Mouse (Mus musculus) adrenal gland, postnatal 25 days (tissue): Measurements from ENCODE around the gene Lrrc51. TPM values are rescaled to one million over a fixed set of nuclear protein-coding genes. Genes with fewer than 3 reads are reported as not detected.

Experiments used
- DNase-seq: peaks from one replicate; pipeline ENCODE4 v3.0.0; 2021; ENCODE audit warnings: mixed read lengths
- microRNA-seq, 2 experiments: library from miRNA; unstranded; fragments of <30 nt; microRNA quantifications; one replicate each; pipeline ENCODE4 v1.2.0; 2021
- total RNA-seq: library from RNA; stranded (reverse); gene quantifications from 2 replicates; pipeline ENCODE4 v1.2.3, GENCODE M21; 2021

The Lrrc51 gene
- total RNA-seq, 1 experiment from 2014 or later, result 13.3 TPM

GRCm38 (mm10) chr7:101882413-101883154, 51.1 kb downstream of the Lrrc51 start:
- DNase-seq, result no peak

- DNase-seq, result no peak
Measured at GRCm38 (mm10) chr7:101880855-101881254, 52.8 kb downstream of the Lrrc51 start.

- no peak for DNase-seq
Measured at GRCm38 (mm10) chr7:101875978-101876377, 57.7 kb downstream of the Lrrc51 start.

- no peak for DNase-seq
Measured at GRCm38 (mm10) chr7:101871296-101871695, 62.4 kb downstream of the Lrrc51 start.

GRCm38 (mm10) chr7:101870629-101871028, 63.1 kb downstream of the Lrrc51 start, which contains the start of gene Folr1:
Gene Folr1 (minus strand): TSS chr7:101870788.
- no peak for DNase-seq

- DNase-seq, result no peak
Measured at GRCm38 (mm10) chr7:101869163-101869500, 64.6 kb downstream of the Lrrc51 start.

GRCm38 (mm10) chr7:101868241-101869162, 65.2 kb downstream of the Lrrc51 start:
- no peak for DNase-seq

- DNase-seq, result no peak
Measured at GRCm38 (mm10) chr7:101867482-101867881, 66.2 kb downstream of the Lrrc51 start.

- no peak for DNase-seq
Measured at GRCm38 (mm10) chr7:101866491-101867265, 67.0 kb downstream of the Lrrc51 start.

- DNase-seq, result no peak
Measured at GRCm38 (mm10) chr7:101863415-101863814, 70.3 kb downstream of the Lrrc51 start, which contains the start of gene Anapc15. Gene Anapc15 (plus strand): TSS chr7:101863715.

Small RNA genes lying within 50 kb of the gene (microRNA-seq; reads per million reads assigned to microRNA genes)
- gene Gm22655, result 0 reads per million in 2 experiments

Other genes with a start within 250 kb of the Lrrc51 start
- 17.1 and 33.0 TPM in 2 replicates for gene Phox2a, start 115.6 kb downstream of the Lrrc51 start, total RNA-seq
- 101 and 110 TPM in 2 replicates for gene Inppl1, start 95.7 kb downstream of the Lrrc51 start, total RNA-seq
- gene Folr2, start 76.7 kb downstream of the Lrrc51 start, total RNA-seq, result 1.5 TPM in 1 of 2 replicates, not detected in the other
- gene Anapc15, start 70.2 kb downstream of the Lrrc51 start, total RNA-seq, result 26.7 and 41.7 TPM in 2 replicates
- 6.8 and 7.9 TPM in 2 replicates for gene Folr1, start 63.1 kb downstream of the Lrrc51 start, total RNA-seq
- 99.9 and 103 TPM in 2 replicates for gene Lamtor1, start 28.0 kb downstream of the Lrrc51 start, total RNA-seq
- gene Tomt, start 27.5 kb downstream of the Lrrc51 start, total RNA-seq, result not detected in 2 replicates
- gene Numa1, start 216 bp upstream of the Lrrc51 start, total RNA-seq, result 168 and 210 TPM in 2 replicates
- gene Il18bp, start 84.8 kb upstream of the Lrrc51 start, total RNA-seq, result 7.4 and 8.9 TPM in 2 replicates
- gene Rnf121, start 131.6 kb upstream of the Lrrc51 start, total RNA-seq, result 28.5 and 34.7 TPM in 2 replicates
- gene Xndc1, start 131.6 kb upstream of the Lrrc51 start, total RNA-seq, result 18.0 and 19.9 TPM in 2 replicates
- gene Xntrpc, start 131.8 kb upstream of the Lrrc51 start, total RNA-seq, result 0.33 and 1.9 TPM in 2 replicates
- 0.67 TPM in 1 of 2 replicates, not detected in the other for gene Trpc2, start 149.2 kb upstream of the Lrrc51 start, total RNA-seq
- gene Art1, start 167.8 kb upstream of the Lrrc51 start, total RNA-seq, result not detected in 2 replicates
- gene Art5, start 175.6 kb upstream of the Lrrc51 start, total RNA-seq, result not detected in 2 replicates
- gene Chrna10, start 182.9 kb upstream of the Lrrc51 start, total RNA-seq, result not detected in 2 replicates